Mouse (Mus musculus): ENCODE results near the gene Slc12a9. TPM values are rescaled to one million over a fixed set of nuclear protein-coding genes. Genes with fewer than 3 reads are reported as not detected.

The Slc12a9 gene
- total RNA-seq, 1 experiment = 20.9 TPM

DNA sequence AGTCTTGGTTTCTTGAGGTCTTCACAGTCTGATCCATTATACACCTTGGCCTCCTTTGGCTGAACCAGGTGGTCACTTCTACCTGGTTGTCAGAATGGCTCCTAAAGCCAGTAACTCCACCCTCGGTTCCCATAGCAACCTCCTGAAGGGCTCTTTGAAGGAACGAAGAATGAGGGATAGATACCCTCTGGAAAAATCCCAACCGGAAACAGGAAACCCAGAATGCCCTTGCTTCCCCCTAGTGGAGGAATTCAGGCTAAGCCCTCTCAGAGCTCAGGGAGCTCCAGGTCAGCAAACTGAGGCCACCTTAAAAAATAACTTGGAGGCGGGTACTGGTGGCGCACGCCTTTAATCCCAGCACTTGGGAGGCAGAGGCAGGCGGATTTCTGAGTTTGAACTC is 42.8 kb upstream of the Slc12a9 start:
- H3K9ac ChIP-seq (ENCODE audit: insufficient read depth, low read depth, low read length, poor library complexity, severe bottlenecking) = no peak overlapping the region
- H3K27ac ChIP-seq (ENCODE audit: insufficient read depth, low read depth, low read length, poor library complexity, severe bottlenecking) = 0 out of 2 replicates have a peak overlapping the region, but pooled peaks have one; percentile 38
- TF ChIP-seq CHD2 (IDR thresholded peaks at IDR 0.05; ENCODE audit: low read depth, low read length) (no peak), MAFK (IDR thresholded peaks at IDR 0.05; ENCODE audit: insufficient read depth, low read depth, low read length) (no peak), ZNF384 (IDR thresholded peaks at IDR 0.05; ENCODE audit: low read depth, low read length) (no peak), ZC3H11A (IDR thresholded peaks at IDR 0.05; ENCODE audit: borderline replicate concordance, low read depth, low read length) (no peak), HCFC1 (IDR thresholded peaks at IDR 0.05; ENCODE audit: borderline replicate concordance, insufficient read depth, low read length) (no peak)
- H3K4me3 ChIP-seq (ENCODE audit: insufficient read depth in 1 of 2, low read depth in 1 of 2, low read length in 2 of 2, poor library complexity in 1 of 2, severe bottlenecking in 1 of 2) = no peak overlapping the region
- in situ Hi-C loops (cut with MboI; ENCODE audit: low sequenced_read_pairs in 2 of 2, unreplicated experiment in 2 of 2) = no loop called here
- peaks cover 5 to 23% of the 10 kb centered on the region in 2 experiments for H3K4me1 ChIP-seq (ENCODE audit: control insufficient read depth in 2 of 2, insufficient read depth in 2 of 2, low read length in 2 of 2, poor library complexity in 1 of 2)
- peak; percentile 82 for DNase-seq (ENCODE audit: low read depth, low spot score)
- no peaks in the 10 kb centered on the region for H3K9me3 ChIP-seq (ENCODE audit: control insufficient read depth, insufficient read depth, low read depth, low read length)
- H3K36me3 ChIP-seq (ENCODE audit: control insufficient read depth, insufficient read depth, low read length, poor library complexity, severe bottlenecking) = peaks cover 24% of the 10 kb centered on the region

DNA sequence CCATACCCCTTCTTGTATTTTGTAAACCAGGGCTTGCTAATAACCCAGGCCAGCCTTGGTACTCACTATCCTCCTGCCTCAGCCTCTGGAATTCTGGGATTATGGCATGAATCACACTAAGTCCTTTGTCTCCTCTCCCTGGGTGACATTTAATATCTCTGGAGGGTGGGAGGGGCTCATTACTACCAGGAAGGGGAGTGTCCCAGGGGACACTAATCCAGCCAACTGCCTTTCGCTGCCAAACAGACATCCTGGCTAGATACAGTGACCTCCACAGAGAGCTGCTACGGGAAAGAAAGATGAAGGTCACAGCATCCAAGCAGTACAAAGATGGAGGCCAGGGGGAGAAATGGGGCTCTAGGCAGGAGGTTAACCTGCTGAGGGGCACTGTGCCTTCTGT is 42.2 kb upstream of the Slc12a9 start:
- H3K9ac ChIP-seq (ENCODE audit: insufficient read depth, low read depth, low read length, poor library complexity, severe bottlenecking) = no peak overlapping the region
- H3K27ac ChIP-seq (ENCODE audit: insufficient read depth, low read depth, low read length, poor library complexity, severe bottlenecking) = peak overlapping the region; percentile 38
- no peak for DNase-seq (ENCODE audit: low read depth, low spot score)
- in situ Hi-C loops (cut with MboI; ENCODE audit: low sequenced_read_pairs in 2 of 2, unreplicated experiment in 2 of 2) = no loop called here
- no peak overlapping the region for H3K4me3 ChIP-seq (ENCODE audit: insufficient read depth in 1 of 2, low read depth in 1 of 2, low read length in 2 of 2, poor library complexity in 1 of 2, severe bottlenecking in 1 of 2)
- H3K4me1 ChIP-seq (ENCODE audit: control insufficient read depth in 2 of 2, insufficient read depth in 2 of 2, low read length in 2 of 2, poor library complexity in 1 of 2) = peaks cover 5 to 23% of the 10 kb centered on the region in 2 experiments
- no peak for TF ChIP-seq CHD2 (IDR thresholded peaks at IDR 0.05; ENCODE audit: low read depth, low read length)
- no peak for TF ChIP-seq MAFK (IDR thresholded peaks at IDR 0.05; ENCODE audit: insufficient read depth, low read depth, low read length)
- TF ChIP-seq HCFC1 (IDR thresholded peaks at IDR 0.05; ENCODE audit: borderline replicate concordance, insufficient read depth, low read length) = no peak
- no peak for TF ChIP-seq ZC3H11A (IDR thresholded peaks at IDR 0.05; ENCODE audit: borderline replicate concordance, low read depth, low read length)
- no peak for TF ChIP-seq ZNF384 (IDR thresholded peaks at IDR 0.05; ENCODE audit: low read depth, low read length)
- peaks cover 30% of the 10 kb centered on the region for H3K36me3 ChIP-seq (ENCODE audit: control insufficient read depth, insufficient read depth, low read length, poor library complexity, severe bottlenecking)
- H3K9me3 ChIP-seq (ENCODE audit: control insufficient read depth, insufficient read depth, low read depth, low read length) = no peaks in the 10 kb centered on the region

- in situ Hi-C loops (cut with MboI; ENCODE audit: low sequenced_read_pairs in 2 of 2, unreplicated experiment in 2 of 2) = no loop called here
- peaks cover 40% of the 10 kb centered on the region for H3K36me3 ChIP-seq (ENCODE audit: control insufficient read depth, insufficient read depth, low read length, poor library complexity, severe bottlenecking)
- no peak overlapping the region for H3K4me3 ChIP-seq (ENCODE audit: insufficient read depth in 1 of 2, low read depth in 1 of 2, low read length in 2 of 2, poor library complexity in 1 of 2, severe bottlenecking in 1 of 2)
- no peak overlapping the region for H3K9ac ChIP-seq (ENCODE audit: insufficient read depth, low read depth, low read length, poor library complexity, severe bottlenecking)
- no peak for DNase-seq (ENCODE audit: low read depth, low spot score)
- H3K4me1 ChIP-seq (ENCODE audit: control insufficient read depth in 2 of 2, insufficient read depth in 2 of 2, low read length in 2 of 2, poor library complexity in 1 of 2) = peaks cover 5 to 23% of the 10 kb centered on the region in 2 experiments
- no peak for TF ChIP-seq HCFC1 (IDR thresholded peaks at IDR 0.05; ENCODE audit: borderline replicate concordance, insufficient read depth, low read length)
- no peak for TF ChIP-seq MAFK (IDR thresholded peaks at IDR 0.05; ENCODE audit: insufficient read depth, low read depth, low read length)
- no peak for TF ChIP-seq CHD2 (IDR thresholded peaks at IDR 0.05; ENCODE audit: low read depth, low read length)
- TF ChIP-seq ZC3H11A (IDR thresholded peaks at IDR 0.05; ENCODE audit: borderline replicate concordance, low read depth, low read length) = no peak
- TF ChIP-seq ZNF384 (IDR thresholded peaks at IDR 0.05; ENCODE audit: low read depth, low read length) = no peak
- no peaks in the 10 kb centered on the region for H3K9me3 ChIP-seq (ENCODE audit: control insufficient read depth, insufficient read depth, low read depth, low read length)
- 0 out of 2 replicates have a peak overlapping the region, but pooled peaks have one; percentile 16 for H3K27ac ChIP-seq (ENCODE audit: insufficient read depth, low read depth, low read length, poor library complexity, severe bottlenecking)
These were observed 41.2 kb upstream of the Slc12a9 start for GRCm38 (mm10) chr5:137374521-137375080.

DNA sequence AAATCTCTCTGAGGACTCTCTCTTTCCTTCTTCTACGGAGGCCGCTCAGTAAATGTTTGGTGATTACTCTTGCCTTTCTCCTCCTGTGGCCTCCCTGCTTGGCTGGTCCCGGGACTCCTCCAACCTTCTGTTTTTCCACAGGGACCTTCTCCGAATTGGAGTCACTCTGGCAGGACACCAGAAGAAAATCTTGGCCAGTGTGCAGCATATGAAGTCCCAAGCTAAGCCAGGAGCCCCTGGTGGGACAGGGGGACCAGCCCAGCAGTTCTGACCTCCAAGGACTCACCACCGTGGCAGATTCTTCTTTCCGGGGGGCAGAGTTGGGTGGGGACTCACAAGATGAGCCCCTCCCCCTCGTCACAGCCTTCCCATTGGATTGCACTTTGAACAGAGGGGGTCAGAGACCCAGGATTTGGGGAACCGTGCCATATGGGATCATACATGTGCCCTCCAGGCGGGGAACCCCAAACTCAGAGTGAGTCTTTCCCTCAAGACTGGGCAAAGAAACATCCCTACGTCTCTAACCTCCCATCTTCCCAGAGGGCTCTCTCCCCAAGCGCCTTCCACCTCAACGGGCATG is 40.1 kb upstream of the Slc12a9 start:
- in situ Hi-C loops (cut with MboI; ENCODE audit: low sequenced_read_pairs in 2 of 2, unreplicated experiment in 2 of 2) = no loop called here
- DNase-seq (ENCODE audit: low read depth, low spot score) = no peak
- H3K36me3 ChIP-seq (ENCODE audit: control insufficient read depth, insufficient read depth, low read length, poor library complexity, severe bottlenecking) = peaks cover 49% of the 10 kb centered on the region
- TF ChIP-seq ZNF384 (IDR thresholded peaks at IDR 0.05; ENCODE audit: low read depth, low read length) (no peak), CHD2 (IDR thresholded peaks at IDR 0.05; ENCODE audit: low read depth, low read length) (no peak), MAFK (IDR thresholded peaks at IDR 0.05; ENCODE audit: insufficient read depth, low read depth, low read length) (no peak), ZC3H11A (IDR thresholded peaks at IDR 0.05; ENCODE audit: borderline replicate concordance, low read depth, low read length) (no peak), HCFC1 (IDR thresholded peaks at IDR 0.05; ENCODE audit: borderline replicate concordance, insufficient read depth, low read length) (no peak)
- H3K27ac ChIP-seq (ENCODE audit: insufficient read depth, low read depth, low read length, poor library complexity, severe bottlenecking) = no peak overlapping the region
- H3K4me1 ChIP-seq (ENCODE audit: control insufficient read depth in 2 of 2, insufficient read depth in 2 of 2, low read length in 2 of 2, poor library complexity in 1 of 2) = peaks cover 5 to 23% of the 10 kb centered on the region in 2 experiments
- no peak overlapping the region for H3K4me3 ChIP-seq (ENCODE audit: insufficient read depth in 1 of 2, low read depth in 1 of 2, low read length in 2 of 2, poor library complexity in 1 of 2, severe bottlenecking in 1 of 2)
- H3K9ac ChIP-seq (ENCODE audit: insufficient read depth, low read depth, low read length, poor library complexity, severe bottlenecking) = no peak overlapping the region
- no peaks in the 10 kb centered on the region for H3K9me3 ChIP-seq (ENCODE audit: control insufficient read depth, insufficient read depth, low read depth, low read length)

Measured in ES-E14 (cell line).